Mouse (Mus musculus): ENCODE measurements around the gene AU040320. TPM values are rescaled to one million over a fixed set of nuclear protein-coding genes. Genes with fewer than 3 reads are reported as not detected.

Gene AU040320
- total RNA-seq, 2 experiments from 2014 or later = 27.4 to 29.5 TPM

GRCm38 (mm10) chr4:126782996-126783395 is 29.7 kb downstream of the AU040320 start:
- no peak for DNase-seq

- DNase-seq = no peak
These were observed 39.2 kb downstream of the AU040320 start for GRCm38 (mm10) chr4:126792341-126793102.

- no peak for DNase-seq
These were observed 48.8 kb downstream of the AU040320 start for GRCm38 (mm10) chr4:126802174-126802573.

- no peak for DNase-seq
These were observed 50.0 kb downstream of the AU040320 start for GRCm38 (mm10) chr4:126803268-126803873.

GRCm38 (mm10) chr4:126805741-126806140 is 52.4 kb downstream of the AU040320 start:
- no peak for DNase-seq

GRCm38 (mm10) chr4:126806692-126807427 is 53.5 kb downstream of the AU040320 start:
- DNase-seq = no peak

- no peak for DNase-seq
These were observed 57.2 kb downstream of the AU040320 start for GRCm38 (mm10) chr4:126810566-126810965.

GRCm38 (mm10) chr4:126813212-126813611 is 59.9 kb downstream of the AU040320 start:
- DNase-seq = no peak

GRCm38 (mm10) chr4:126814854-126815253 is 61.5 kb downstream of the AU040320 start:
- no peak for DNase-seq

- DNase-seq = no peak
These were observed 69.8 kb downstream of the AU040320 start for GRCm38 (mm10) chr4:126822891-126823882.

GRCm38 (mm10) chr4:126823917-126824316 is 70.6 kb downstream of the AU040320 start:
- no peak for DNase-seq

- DNase-seq = no peak
These were observed 77.8 kb downstream of the AU040320 start for GRCm38 (mm10) chr4:126831122-126831521.

- no peak for DNase-seq
These were observed 85.5 kb downstream of the AU040320 start for GRCm38 (mm10) chr4:126838799-126839198.

GRCm38 (mm10) chr4:126839873-126840272 is 86.5 kb downstream of the AU040320 start:
- DNase-seq = peak; percentile 48

- DNase-seq = no peak
These were observed 87.7 kb downstream of the AU040320 start for GRCm38 (mm10) chr4:126840996-126841560.

GRCm38 (mm10) chr4:126842911-126843310 is 89.6 kb downstream of the AU040320 start:
- DNase-seq = no peak

GRCm38 (mm10) chr4:126845664-126846063 is 92.3 kb downstream of the AU040320 start:
- no peak for DNase-seq

GRCm38 (mm10) chr4:126846971-126847370 is 93.6 kb downstream of the AU040320 start:
- no peak for DNase-seq

GRCm38 (mm10) chr4:126850019-126850777 is 96.9 kb downstream of the AU040320 start:
- no peak for DNase-seq

GRCm38 (mm10) chr4:126850778-126851080 is 97.4 kb downstream of the AU040320 start:
- DNase-seq = no peak

- no peak for DNase-seq
These were observed 99.6 kb downstream of the AU040320 start for GRCm38 (mm10) chr4:126852971-126853370.

All from gastrocnemius, postnatal 25 days (tissue).